Mouse (Mus musculus): ENCODE measurements around the gene Ndufa3. TPM values are rescaled to one million over a fixed set of nuclear protein-coding genes. Genes with fewer than 3 reads are reported as not detected.

Gene Ndufa3
- polyA plus RNA-seq, 1 experiment = 99.6 TPM

GRCm38 (mm10) chr7:3578952-3579546 lies 38.1 kb upstream of the Ndufa3 start:
- Histone ChIP-seq H3K27ac (ENCODE audit: control insufficient read depth, insufficient read depth, low read depth, low read length) (no peak overlapping the region), H3K4me3 (ENCODE audit: control insufficient read depth, low read depth, low read length) (no peak overlapping the region), H3K4me1 (ENCODE audit: control insufficient read depth, insufficient read depth, low read length) (no peaks in the 10 kb centered on the region), H3K36me3 (ENCODE audit: control insufficient read depth, insufficient read depth, low read length) (no peaks in the 10 kb centered on the region), H3K27me3 (ENCODE audit: control insufficient read depth, insufficient read depth, low read length) (no peaks in the 10 kb centered on the region)
- TF ChIP-seq CTCF (IDR thresholded peaks at IDR 0.05; ENCODE audit: control insufficient read depth, insufficient read depth, insufficient replicate concordance, low read depth, low read length) = no peak
- no peak for TF ChIP-seq POLR2A (IDR thresholded peaks at IDR 0.05; ENCODE audit: control insufficient read depth, low read depth, low read length)

- Histone ChIP-seq H3K36me3 (ENCODE audit: control insufficient read depth, insufficient read depth, low read length) (no peaks in the 10 kb centered on the region), H3K27me3 (ENCODE audit: control insufficient read depth, insufficient read depth, low read length) (no peaks in the 10 kb centered on the region), H3K27ac (ENCODE audit: control insufficient read depth, insufficient read depth, low read depth, low read length) (no peak overlapping the region), H3K4me3 (ENCODE audit: control insufficient read depth, low read depth, low read length) (no peak overlapping the region), H3K4me1 (ENCODE audit: control insufficient read depth, insufficient read depth, low read length) (no peaks in the 10 kb centered on the region)
- no peak for TF ChIP-seq CTCF (IDR thresholded peaks at IDR 0.05; ENCODE audit: control insufficient read depth, insufficient read depth, insufficient replicate concordance, low read depth, low read length)
- TF ChIP-seq POLR2A (IDR thresholded peaks at IDR 0.05; ENCODE audit: control insufficient read depth, low read depth, low read length) = no peak
Measured at GRCm38 (mm10) chr7:3580029-3580428, 37.1 kb upstream of the Ndufa3 start.

GRCm38 (mm10) chr7:3585763-3586162 lies 31.4 kb upstream of the Ndufa3 start:
- no peak overlapping the region for H3K27ac ChIP-seq (ENCODE audit: control insufficient read depth, insufficient read depth, low read depth, low read length)
- H3K4me3 ChIP-seq (ENCODE audit: control insufficient read depth, low read depth, low read length) = no peak overlapping the region

GRCm38 (mm10) chr7:3586255-3586654 lies 30.9 kb upstream of the Ndufa3 start:
- no peak overlapping the region for H3K27ac ChIP-seq (ENCODE audit: control insufficient read depth, insufficient read depth, low read depth, low read length)
- no peak for TF ChIP-seq POLR2A (IDR thresholded peaks at IDR 0.05; ENCODE audit: control insufficient read depth, low read depth, low read length)
- TF ChIP-seq CTCF (IDR thresholded peaks at IDR 0.05; ENCODE audit: control insufficient read depth, insufficient read depth, insufficient replicate concordance, low read depth, low read length) = no peak
- H3K4me1 ChIP-seq (ENCODE audit: control insufficient read depth, insufficient read depth, low read length) = no peaks in the 10 kb centered on the region
- no peak overlapping the region for H3K4me3 ChIP-seq (ENCODE audit: control insufficient read depth, low read depth, low read length)
- no peaks in the 10 kb centered on the region for H3K36me3 ChIP-seq (ENCODE audit: control insufficient read depth, insufficient read depth, low read length)
- no peaks in the 10 kb centered on the region for H3K27me3 ChIP-seq (ENCODE audit: control insufficient read depth, insufficient read depth, low read length)

More at GRCm38 (mm10) chr7:3585763-3586162, 31.4 kb upstream of the Ndufa3 start:
- Histone ChIP-seq H3K4me1 (ENCODE audit: control insufficient read depth, insufficient read depth, low read length) (no peaks in the 10 kb centered on the region), H3K27me3 (ENCODE audit: control insufficient read depth, insufficient read depth, low read length) (no peaks in the 10 kb centered on the region), H3K36me3 (ENCODE audit: control insufficient read depth, insufficient read depth, low read length) (no peaks in the 10 kb centered on the region)
- TF ChIP-seq CTCF (IDR thresholded peaks at IDR 0.05; ENCODE audit: control insufficient read depth, insufficient read depth, insufficient replicate concordance, low read depth, low read length) (no peak), POLR2A (IDR thresholded peaks at IDR 0.05; ENCODE audit: control insufficient read depth, low read depth, low read length) (no peak)

GRCm38 (mm10) chr7:3587292-3587691 lies 29.9 kb upstream of the Ndufa3 start:
- H3K27me3 ChIP-seq (ENCODE audit: control insufficient read depth, insufficient read depth, low read length) = no peaks in the 10 kb centered on the region
- H3K4me3 ChIP-seq (ENCODE audit: control insufficient read depth, low read depth, low read length) = no peak overlapping the region
- TF ChIP-seq CTCF (IDR thresholded peaks at IDR 0.05; ENCODE audit: control insufficient read depth, insufficient read depth, insufficient replicate concordance, low read depth, low read length) = no peak
- TF ChIP-seq POLR2A (IDR thresholded peaks at IDR 0.05; ENCODE audit: control insufficient read depth, low read depth, low read length) = no peak
- no peaks in the 10 kb centered on the region for H3K36me3 ChIP-seq (ENCODE audit: control insufficient read depth, insufficient read depth, low read length)
- H3K27ac ChIP-seq (ENCODE audit: control insufficient read depth, insufficient read depth, low read depth, low read length) = no peak overlapping the region
- H3K4me1 ChIP-seq (ENCODE audit: control insufficient read depth, insufficient read depth, low read length) = no peaks in the 10 kb centered on the region

- H3K27me3 ChIP-seq (ENCODE audit: control insufficient read depth, insufficient read depth, low read length) = no peaks in the 10 kb centered on the region
- no peak overlapping the region for H3K4me3 ChIP-seq (ENCODE audit: control insufficient read depth, low read depth, low read length)
- no peak for TF ChIP-seq POLR2A (IDR thresholded peaks at IDR 0.05; ENCODE audit: control insufficient read depth, low read depth, low read length)
- no peak for TF ChIP-seq CTCF (IDR thresholded peaks at IDR 0.05; ENCODE audit: control insufficient read depth, insufficient read depth, insufficient replicate concordance, low read depth, low read length)
- no peaks in the 10 kb centered on the region; the same call in 1 of the 2 replicates for H3K4me1 ChIP-seq (ENCODE audit: control insufficient read depth, insufficient read depth, low read length)
- no peaks in the 10 kb centered on the region for H3K36me3 ChIP-seq (ENCODE audit: control insufficient read depth, insufficient read depth, low read length)
- no peak overlapping the region for H3K27ac ChIP-seq (ENCODE audit: control insufficient read depth, insufficient read depth, low read depth, low read length)
Measured at GRCm38 (mm10) chr7:3590550-3590949, 26.6 kb upstream of the Ndufa3 start.

GRCm38 (mm10) chr7:3591534-3591933 lies 25.6 kb upstream of the Ndufa3 start:
- Histone ChIP-seq H3K36me3 (ENCODE audit: control insufficient read depth, insufficient read depth, low read length) (no peaks in the 10 kb centered on the region), H3K27ac (ENCODE audit: control insufficient read depth, insufficient read depth, low read depth, low read length) (no peak overlapping the region), H3K4me1 (ENCODE audit: control insufficient read depth, insufficient read depth, low read length) (no peaks in the 10 kb centered on the region; the same call in 1 of the 2 replicates), H3K27me3 (ENCODE audit: control insufficient read depth, insufficient read depth, low read length) (no peaks in the 10 kb centered on the region), H3K4me3 (ENCODE audit: control insufficient read depth, low read depth, low read length) (no peak overlapping the region)
- no peak for TF ChIP-seq POLR2A (IDR thresholded peaks at IDR 0.05; ENCODE audit: control insufficient read depth, low read depth, low read length)
- TF ChIP-seq CTCF (IDR thresholded peaks at IDR 0.05; ENCODE audit: control insufficient read depth, insufficient read depth, insufficient replicate concordance, low read depth, low read length) = no peak

All from testis, adult 2 months (tissue).